Mouse (Mus musculus): ENCODE measurements around the gene Il10ra.

Gene Il10ra

DNA sequence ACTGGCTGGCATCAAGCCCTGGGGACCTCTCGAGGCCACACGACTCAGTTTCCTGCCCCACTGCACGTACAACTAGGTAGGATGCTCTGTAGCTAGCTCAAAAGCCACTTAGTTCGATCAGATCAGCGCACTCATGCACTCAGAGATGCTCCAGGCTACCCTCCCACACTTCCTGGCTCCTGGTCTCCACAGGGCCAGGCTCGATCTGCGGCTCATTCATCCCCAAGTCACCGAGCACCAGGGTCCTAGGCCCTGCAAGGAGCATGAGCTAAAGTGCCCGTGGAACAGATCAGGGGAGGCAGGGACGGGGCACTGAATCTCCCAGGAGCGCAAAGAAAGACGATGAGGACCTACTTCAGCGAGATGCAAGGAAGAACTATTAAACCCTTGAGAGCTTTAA is 9.9 kb downstream of the Il10ra start:
- no peak for DNase-seq (ENCODE audit: low spot score)

- DNase-seq (ENCODE audit: low spot score): no peak
Measured at GRCm38 (mm10) chr9:45255967-45256366, 13.0 kb downstream of the Il10ra start.

- no peak for DNase-seq (ENCODE audit: low spot score)
Measured at GRCm38 (mm10) chr9:45255431-45255830, 13.5 kb downstream of the Il10ra start.

DNA sequence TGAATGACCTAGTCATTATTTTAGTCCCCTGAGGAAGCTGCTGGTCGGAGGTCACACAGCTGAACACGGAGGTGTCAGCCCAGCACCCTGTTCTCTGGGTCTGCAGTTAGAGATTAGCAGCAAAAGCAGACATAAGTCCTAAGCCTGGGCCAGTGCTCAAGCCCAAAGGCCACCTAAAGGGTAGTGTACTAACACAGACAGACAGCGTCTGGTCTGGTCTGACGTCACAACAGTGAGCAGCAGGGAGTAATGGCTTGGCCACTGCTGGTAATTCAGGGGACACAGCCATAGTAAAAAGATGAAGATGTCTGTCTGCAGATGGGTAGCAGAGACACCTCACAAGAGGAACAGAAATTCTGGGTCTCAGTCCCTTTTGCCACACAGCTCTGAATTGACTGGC is 14.3 kb downstream of the Il10ra start:
- no peak for DNase-seq (ENCODE audit: low spot score)

GRCm38 (mm10) chr9:45254021-45254420 is 14.9 kb downstream of the Il10ra start:
- DNase-seq (ENCODE audit: low spot score): no peak

GRCm38 (mm10) chr9:45252395-45252794 is 16.6 kb downstream of the Il10ra start:
- DNase-seq (ENCODE audit: low spot score): no peak

DNA sequence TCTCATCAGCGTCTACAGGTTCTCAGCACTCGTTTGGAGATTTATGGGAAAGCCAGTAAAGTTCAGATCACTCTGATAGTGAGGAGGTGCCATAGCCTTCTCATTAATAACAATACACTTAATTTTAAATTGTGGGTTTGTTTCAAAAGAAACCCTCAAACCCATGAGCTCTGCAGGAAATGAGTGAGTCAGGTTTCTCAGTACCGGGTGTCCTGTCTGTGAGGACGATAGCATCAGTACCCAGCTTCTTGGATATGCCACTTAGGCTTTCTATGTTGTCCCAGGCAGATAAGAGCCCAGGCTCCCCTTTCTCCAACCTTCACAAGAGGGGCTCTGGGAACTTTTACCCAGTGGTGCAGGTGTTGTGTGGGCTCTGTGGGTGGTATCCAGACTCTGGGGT is 17.0 kb downstream of the Il10ra start:
- DNase-seq (ENCODE audit: low spot score): no peak

DNA sequence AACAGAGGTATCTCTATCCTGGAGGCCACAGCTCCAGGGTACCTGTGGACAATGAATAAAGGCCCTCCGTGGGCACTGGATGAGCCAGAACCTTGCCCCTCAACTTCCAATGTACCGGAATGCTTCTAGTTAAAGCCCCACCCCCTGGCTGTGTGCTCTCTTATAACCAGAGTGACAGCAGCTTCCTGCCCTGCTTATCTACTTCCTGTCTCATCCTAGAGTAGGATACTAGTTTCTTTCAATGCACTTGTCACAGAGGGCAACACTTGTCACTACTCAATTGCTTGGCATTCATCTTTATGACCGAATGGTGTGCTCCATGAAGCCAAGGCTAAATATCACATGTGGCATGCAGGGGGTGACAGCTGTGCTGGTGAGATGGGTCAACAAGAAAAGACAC is 17.7 kb downstream of the Il10ra start:
- peak; percentile 61 for DNase-seq (ENCODE audit: low spot score)

DNA sequence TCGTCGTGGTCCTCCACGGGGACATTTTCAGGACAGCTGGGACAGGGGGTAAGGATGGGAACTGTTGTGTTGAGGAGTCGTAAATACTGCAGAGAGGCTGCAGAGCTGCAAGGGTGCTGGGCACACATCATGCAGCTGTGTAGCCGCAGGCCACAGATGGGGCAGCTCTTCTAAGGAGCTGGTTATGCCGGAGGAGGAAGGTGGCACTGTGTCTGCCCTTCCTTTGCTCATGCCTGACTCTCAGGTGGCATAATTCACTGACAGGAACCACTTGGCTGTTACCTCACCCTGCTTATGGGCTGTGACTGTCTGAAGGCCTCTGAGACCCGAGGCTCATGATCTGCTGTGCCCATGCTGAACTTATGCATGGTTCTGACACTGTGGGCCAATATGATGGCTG is 18.6 kb downstream of the Il10ra start:
- no peak for DNase-seq (ENCODE audit: low spot score)

DNA sequence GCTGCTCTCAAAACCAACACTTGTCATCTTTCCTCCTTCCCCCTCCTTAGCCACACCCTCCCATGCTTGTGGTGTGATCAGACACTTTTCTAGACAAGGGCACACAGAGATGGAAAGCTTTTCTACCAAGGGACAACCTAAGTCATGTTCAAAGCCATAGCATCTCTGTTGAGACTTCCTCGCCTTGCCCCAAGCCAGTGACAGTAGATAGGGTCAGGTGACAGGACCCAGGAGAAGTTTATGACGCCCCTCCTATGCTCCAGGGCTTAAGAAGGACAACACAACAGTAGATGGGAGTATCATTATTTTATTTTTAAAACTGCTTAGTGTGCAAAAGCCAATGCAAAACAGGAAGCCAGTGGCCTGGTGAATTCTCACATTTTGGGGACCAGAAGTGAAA is 21.4 kb downstream of the Il10ra start:
- DNase-seq (ENCODE audit: low spot score): peak; percentile 51

GRCm38 (mm10) chr9:45246060-45246459 is 22.9 kb downstream of the Il10ra start:
- peak; percentile 40 for DNase-seq (ENCODE audit: low spot score)

GRCm38 (mm10) chr9:45245432-45245831 is 23.5 kb downstream of the Il10ra start:
- DNase-seq (ENCODE audit: low spot score): no peak

- DNase-seq (ENCODE audit: low spot score): peak; percentile 40
Measured at GRCm38 (mm10) chr9:45241397-45241796, 27.6 kb downstream of the Il10ra start.

DNA sequence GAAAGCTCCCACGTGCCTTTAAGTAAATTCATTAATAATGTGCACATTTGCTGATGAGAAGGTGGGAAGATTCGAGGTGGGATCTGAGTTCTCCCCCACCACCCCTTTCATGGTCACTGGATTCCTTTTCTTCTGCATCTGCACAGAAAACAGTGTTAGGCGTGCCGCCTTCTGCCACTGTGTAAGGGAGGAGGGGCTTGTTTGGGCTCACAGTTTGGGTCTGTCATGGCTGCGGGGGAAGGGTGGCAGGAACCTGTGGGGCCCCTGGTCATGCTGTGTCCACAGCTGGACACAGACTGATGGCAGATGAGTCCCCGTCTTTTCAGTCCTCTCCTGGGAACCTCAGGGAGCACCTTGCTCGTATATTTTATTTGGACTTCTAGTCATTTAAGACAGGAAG is 32.2 kb downstream of the Il10ra start:
- DNase-seq (ENCODE audit: low spot score): peak; percentile 20

DNA sequence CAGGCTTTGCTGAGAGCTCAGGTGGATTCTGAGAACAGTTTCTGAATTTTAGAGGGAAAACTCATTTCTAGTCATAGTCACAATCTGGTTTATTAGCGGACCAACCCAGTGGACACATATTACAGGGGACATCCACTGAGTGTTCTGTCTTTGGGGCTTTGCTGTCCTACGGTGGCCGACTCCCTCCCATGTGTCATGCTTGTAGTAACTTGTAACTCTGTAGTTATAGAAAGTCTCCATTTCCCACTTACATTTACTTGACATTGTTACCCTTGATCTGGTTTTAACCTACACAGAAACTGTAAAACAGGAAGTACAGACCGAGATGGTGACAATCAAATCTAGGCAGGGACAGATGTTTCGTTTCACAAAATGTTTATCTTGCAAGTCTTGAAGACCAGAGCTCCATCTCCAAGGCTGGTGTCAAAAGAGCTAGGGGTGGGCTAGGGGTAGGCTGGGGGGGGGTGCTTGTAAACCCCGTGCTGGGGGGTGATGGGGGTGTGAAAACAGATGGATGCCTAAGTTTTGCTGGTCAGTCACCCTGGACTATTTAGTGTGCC is 33.2 kb downstream of the Il10ra start:
- DNase-seq (ENCODE audit: low spot score): no peak

GRCm38 (mm10) chr9:45229359-45229758 is 39.6 kb downstream of the Il10ra start:
- no peak for DNase-seq (ENCODE audit: low spot score)

- peak; percentile 85 for DNase-seq (ENCODE audit: low spot score)
Measured at GRCm38 (mm10) chr9:45221567-45221966, 47.4 kb downstream of the Il10ra start.

GRCm38 (mm10) chr9:45219644-45220043 is 49.3 kb downstream of the Il10ra start:
- no peak for DNase-seq (ENCODE audit: low spot score)

GRCm38 (mm10) chr9:45215526-45216179 is 53.3 kb downstream of the Il10ra start:
- DNase-seq (ENCODE audit: low spot score): no peak

DNA sequence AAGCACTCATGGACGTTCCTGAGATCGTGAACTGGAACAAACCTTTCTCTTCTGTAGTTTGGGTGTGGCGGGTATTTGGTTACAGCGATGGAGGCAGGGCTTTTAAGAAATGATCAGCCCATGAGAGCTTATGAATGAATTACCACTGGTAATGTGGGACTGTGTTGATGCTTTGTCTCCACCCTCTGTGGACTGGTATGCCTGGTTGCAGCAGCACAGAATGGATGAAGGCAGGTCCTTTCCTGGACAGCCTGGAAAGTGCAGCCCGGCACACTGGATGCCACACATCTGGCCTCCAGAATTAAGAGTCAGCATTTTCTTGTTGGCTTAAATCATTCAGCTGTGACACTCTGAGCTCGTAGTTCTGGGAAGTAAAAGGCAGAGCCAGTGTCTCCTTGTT is 56.9 kb downstream of the Il10ra start:
- no peak for DNase-seq (ENCODE audit: low spot score)

DNA sequence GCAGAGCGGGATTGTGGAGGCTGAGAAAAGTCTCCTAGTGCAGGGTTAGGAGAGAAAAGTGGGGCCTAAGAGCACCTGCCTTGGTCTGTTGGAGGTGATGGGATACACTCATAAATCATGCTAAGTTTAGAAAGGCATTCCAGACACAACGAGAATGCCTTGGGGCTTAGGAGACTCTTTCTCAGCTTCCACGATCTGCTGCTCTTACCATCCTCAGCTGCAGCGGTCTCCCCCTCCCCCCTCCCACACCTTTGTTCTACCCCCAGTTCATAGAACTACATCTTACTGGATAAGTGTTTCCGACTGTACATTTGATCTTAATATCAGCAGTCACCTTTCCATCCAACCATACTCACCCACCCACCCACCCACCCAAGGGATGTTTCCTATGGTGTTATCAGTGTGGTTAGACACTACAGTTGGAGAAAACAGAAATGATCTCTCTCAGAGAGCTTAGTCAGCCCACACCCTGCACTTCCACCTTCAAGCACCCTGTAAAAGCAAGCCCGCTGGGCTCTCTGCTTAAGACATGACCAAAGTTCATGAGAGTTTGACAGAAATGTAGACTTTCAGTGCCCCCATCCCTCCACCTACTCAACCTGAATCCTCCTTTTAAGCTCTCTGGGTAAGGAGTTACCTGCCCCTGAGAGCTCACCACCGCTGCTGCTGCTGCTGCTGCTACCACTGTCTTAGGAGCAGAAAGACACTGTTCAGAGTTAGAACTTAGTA is 61.8 kb downstream of the Il10ra start:
- DNase-seq (ENCODE audit: low spot score): peak; percentile 30

GRCm38 (mm10) chr9:45206121-45206520 is 62.8 kb downstream of the Il10ra start:
- no peak for DNase-seq (ENCODE audit: low spot score)

GRCm38 (mm10) chr9:45205143-45205542 is 63.8 kb downstream of the Il10ra start:
- no peak for DNase-seq (ENCODE audit: low spot score)

All from T-cell, adult 2 months (primary cell).